Mouse (Mus musculus): ENCODE data around the gene H2al1j. TPM values are rescaled to one million over a fixed set of nuclear protein-coding genes. Genes with fewer than 3 reads are reported as not detected.

Gene H2al1j
- polyA plus RNA-seq, 1 experiment from 2014 or later, result not detected

GRCm38 (mm10) chrX:11361261-11361660, 33.6 kb downstream of the H2al1j start:
- Histone ChIP-seq H3K9ac (ENCODE audit: low read length) (no peak overlapping the region), H3K27ac (replicated peaks; ENCODE audit: low read depth, low read length) (no peak overlapping the region), H3K9me3 (ENCODE audit: control insufficient read depth, low read length) (no peaks in the 10 kb centered on the region), H3K4me2 (ENCODE audit: low read depth, severe bottlenecking) (no peak overlapping the region), H3K4me3 (ENCODE audit: low read depth, low read length) (no peak overlapping the region), H3K4me1 (ENCODE audit: control insufficient read depth, insufficient read depth, low read length) (0 out of 2 replicates have a peak, but pooled peaks cover 5% of the 10 kb centered on the region), H3K36me3 (ENCODE audit: control insufficient read depth, insufficient read depth, low read length) (no peaks in the 10 kb centered on the region), H3K27me3 (ENCODE audit: control insufficient read depth, insufficient read depth, low read length) (0 out of 2 replicates have a peak, but pooled peaks cover under 1% of the 10 kb centered on the region)
- WGBS, result 87% methylated on average over 2 of the region's 2 CpGs
- ATAC-seq (ENCODE audit: insufficient number of reproducible peaks, low FRiP score, low TSS enrichment, low read depth) (no peak), DNase-seq (ENCODE audit: low spot score) (no peak)

- ATAC-seq (ENCODE audit: insufficient number of reproducible peaks, low FRiP score, low TSS enrichment, low read depth), result no peak
- H3K36me3 ChIP-seq (ENCODE audit: control insufficient read depth, insufficient read depth, low read length), result no peaks in the 10 kb centered on the region
These were observed 36.3 kb downstream of the H2al1j start for GRCm38 (mm10) chrX:11363890-11364289.

GRCm38 (mm10) chrX:11365151-11365550, 37.5 kb downstream of the H2al1j start:
- DNase-seq (ENCODE audit: low spot score) (peak; percentile 46), ATAC-seq (ENCODE audit: insufficient number of reproducible peaks, low FRiP score, low TSS enrichment, low read depth) (no peak)
- H3K27ac ChIP-seq (replicated peaks; ENCODE audit: low read depth, low read length), result no peak overlapping the region
- no peaks in the 10 kb centered on the region for H3K27me3 ChIP-seq (ENCODE audit: control insufficient read depth, insufficient read depth, low read length)
- 33% methylated on average over 12 of the region's 12 CpGs for WGBS
- H3K9ac ChIP-seq (ENCODE audit: low read length), result no peak overlapping the region
- no peaks in the 10 kb centered on the region for H3K36me3 ChIP-seq (ENCODE audit: control insufficient read depth, insufficient read depth, low read length)
- no peak overlapping the region for H3K4me2 ChIP-seq (ENCODE audit: low read depth, severe bottlenecking)
- H3K9me3 ChIP-seq (ENCODE audit: control insufficient read depth, low read length), result no peaks in the 10 kb centered on the region
- H3K4me3 ChIP-seq (ENCODE audit: low read depth, low read length), result no peak overlapping the region
- H3K4me1 ChIP-seq (ENCODE audit: control insufficient read depth, insufficient read depth, low read length), result 0 out of 2 replicates have a peak, but pooled peaks cover 5% of the 10 kb centered on the region

More at GRCm38 (mm10) chrX:11363890-11364289, 36.3 kb downstream of the H2al1j start:
- H3K9ac ChIP-seq (ENCODE audit: low read length), result no peak overlapping the region
- H3K4me3 ChIP-seq (ENCODE audit: low read depth, low read length), result no peak overlapping the region
- 62% methylated on average over 6 of the region's 6 CpGs for WGBS
- no peak overlapping the region for H3K27ac ChIP-seq (replicated peaks; ENCODE audit: low read depth, low read length)
- 0 out of 2 replicates have a peak, but pooled peaks cover 5% of the 10 kb centered on the region for H3K4me1 ChIP-seq (ENCODE audit: control insufficient read depth, insufficient read depth, low read length)
- H3K9me3 ChIP-seq (ENCODE audit: control insufficient read depth, low read length), result no peaks in the 10 kb centered on the region
- no peaks in the 10 kb centered on the region for H3K27me3 ChIP-seq (ENCODE audit: control insufficient read depth, insufficient read depth, low read length)
- no peak overlapping the region for H3K4me2 ChIP-seq (ENCODE audit: low read depth, severe bottlenecking)
- no peak for DNase-seq (ENCODE audit: low spot score)

Other genes starting within 250 kb of the H2al1j start
- not detected in 2 replicates for gene H2al1a, start 28.6 kb upstream of the H2al1j start, polyA plus RNA-seq (2014; fragmentation: Nextera tagmentation; extraction: Ambion mirVana)
- gene H2al1b, start 25.4 kb upstream of the H2al1j start, polyA plus RNA-seq (2014; fragmentation: Nextera tagmentation; extraction: Ambion mirVana), result not detected in 2 replicates
- not detected in 2 replicates for gene H2al1c, start 22.2 kb upstream of the H2al1j start, polyA plus RNA-seq (2014; fragmentation: Nextera tagmentation; extraction: Ambion mirVana)
- not detected in 2 replicates for gene H2al1d, start 19.0 kb upstream of the H2al1j start, polyA plus RNA-seq (2014; fragmentation: Nextera tagmentation; extraction: Ambion mirVana)
- not detected in 2 replicates for gene H2al1e, start 15.9 kb upstream of the H2al1j start, polyA plus RNA-seq (2014; fragmentation: Nextera tagmentation; extraction: Ambion mirVana)
- gene H2al1f, start 12.7 kb upstream of the H2al1j start, polyA plus RNA-seq (2014; fragmentation: Nextera tagmentation; extraction: Ambion mirVana), result not detected in 2 replicates
- gene H2al1g, start 9.6 kb upstream of the H2al1j start, polyA plus RNA-seq (2014; fragmentation: Nextera tagmentation; extraction: Ambion mirVana), result not detected in 2 replicates
- not detected in 2 replicates for gene H2al1h, start 6.3 kb upstream of the H2al1j start, polyA plus RNA-seq (2014; fragmentation: Nextera tagmentation; extraction: Ambion mirVana)
- gene H2al1i, start 3.2 kb upstream of the H2al1j start, polyA plus RNA-seq (2014; fragmentation: Nextera tagmentation; extraction: Ambion mirVana), result not detected in 2 replicates

All from limb, embryonic 11.5 days (tissue).